Mouse (Mus musculus) myocyte (in vitro differentiated cells): Measurements from ENCODE around the gene Fbll1.

Experiments
- CEBPB ChIP-seq: IDR thresholded peaks from 2 replicates; pipeline ENCODE4 v1.6.1; 2011; ENCODE audit warnings: mild to moderate bottlenecking, moderate library complexity; ENCODE audit not compliant: poor library complexity, insufficient read depth, severe bottlenecking
- E2F4 ChIP-seq: IDR thresholded peaks from one replicate; pipeline ENCODE4 v1.6.1; 2011; ENCODE audit warnings: mild to moderate bottlenecking, control low read depth, moderate library complexity; ENCODE audit not compliant: insufficient read depth
- MAX ChIP-seq: IDR thresholded peaks from one replicate; pipeline ENCODE4 v1.6.1; 2011; ENCODE audit warnings: low read depth, mild to moderate bottlenecking, control low read depth
- MYOD1 ChIP-seq, 3 experiments: IDR thresholded peaks; one replicate each; pipeline ENCODE4 v1.6.1; 2011; ENCODE audit warnings: control low read depth in 2 of 3, low read depth in 2 of 3, mild to moderate bottlenecking in 2 of 3, moderate library complexity in 1 of 3; ENCODE audit not compliant: insufficient read length in 2 of 3, control insufficient read depth in 1 of 3
- MYOG ChIP-seq, 3 experiments: IDR thresholded peaks; one replicate each; pipeline ENCODE4 v1.6.1; 2011; ENCODE audit warnings: control low read depth in 2 of 3, low read depth in 2 of 3, mild to moderate bottlenecking in 2 of 3; ENCODE audit not compliant: insufficient read length in 2 of 3, control insufficient read depth in 1 of 3, insufficient read depth in 1 of 3
- POLR2A ChIP-seq: IDR thresholded peaks from one replicate; pipeline ENCODE4 v1.6.1; 2011; ENCODE audit warnings: low read depth, mild to moderate bottlenecking, control low read depth, moderate library complexity; ENCODE audit not compliant: insufficient read length
- REST ChIP-seq: IDR thresholded peaks from one replicate; pipeline ENCODE4 v1.6.1; 2011; ENCODE audit warnings: mild to moderate bottlenecking, control low read depth, moderate library complexity; ENCODE audit not compliant: insufficient read depth, insufficient read length
- SRF ChIP-seq: IDR thresholded peaks from one replicate; pipeline ENCODE4 v1.6.1; 2011; ENCODE audit warnings: low read depth; ENCODE audit not compliant: control insufficient read depth, insufficient read length
- TCF12 ChIP-seq: IDR thresholded peaks from one replicate; pipeline ENCODE4 v1.6.1; 2011; ENCODE audit warnings: mild to moderate bottlenecking, control low read depth; ENCODE audit not compliant: poor library complexity, insufficient read depth, severe bottlenecking
- TCF3 ChIP-seq: IDR thresholded peaks from one replicate; pipeline ENCODE4 v1.6.1; 2011; ENCODE audit warnings: low read depth, control low read depth; ENCODE audit not compliant: insufficient read length
- USF1 ChIP-seq: IDR thresholded peaks from one replicate; pipeline ENCODE4 v1.6.1; 2011; ENCODE audit warnings: low read depth, mild to moderate bottlenecking, control low read depth, moderate library complexity

DNA sequence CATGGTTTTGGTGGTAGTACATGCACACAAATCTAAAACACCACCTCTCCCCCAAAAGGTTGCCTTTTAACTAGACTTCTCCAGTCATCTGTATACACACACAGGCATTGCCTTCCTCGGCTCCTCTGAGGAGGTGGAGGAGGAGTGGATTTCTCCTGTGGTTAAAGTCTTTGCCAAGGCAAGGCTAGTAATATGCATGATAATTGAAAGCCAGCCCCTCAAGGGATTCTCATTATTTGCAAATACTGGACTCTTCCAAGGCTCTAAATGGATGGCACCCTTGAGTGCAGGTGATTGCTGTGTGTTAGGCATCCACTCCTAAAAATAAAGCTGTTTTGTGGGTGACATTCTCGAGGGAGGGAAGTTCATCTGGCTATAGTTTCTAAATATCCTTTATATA is 10.2 kb downstream of the Fbll1 start:
- TF ChIP-seq MYOD1 (IDR thresholded peaks at IDR 0.05; ENCODE audit: control insufficient read depth in 1 of 3, insufficient read length in 2 of 3, low read depth in 2 of 3) (no peak), POLR2A (no peak), MAX (no peak), TCF12 (no peak), TCF3 (no peak), E2F4 (no peak), MYOG (IDR thresholded peaks at IDR 0.05; ENCODE audit: control insufficient read depth in 1 of 3, insufficient read depth in 1 of 3, insufficient read length in 2 of 3, low read depth in 2 of 3) (no peak), USF1 (no peak), REST (no peak), SRF (no peak), CEBPB (no peak)
